Mouse (Mus musculus) embryonic fibroblast, embryonic 13.5 days (primary cell): Measurements from ENCODE around the gene Acvr2a.

Source experiments
- CTCF ChIP-seq: IDR thresholded peaks from 2 replicates; pipeline ENCODE4 v1.5.1; 2011; ENCODE audit warnings: mild to moderate bottlenecking, control low read depth, low read length, moderate library complexity, borderline replicate concordance; ENCODE audit not compliant: insufficient read depth
- POLR2A ChIP-seq: IDR thresholded peaks from 2 replicates; pipeline ENCODE4 v1.6.1; 2011; ENCODE audit warnings: low read depth, mild to moderate bottlenecking, control low read depth, low read length, moderate library complexity

GRCm38 (mm10) chr2:48950252-48950315, 136.2 kb downstream of the Acvr2a start, which contains the start of gene Orc4:
- no peak for TF ChIP-seq POLR2A
- no peak for TF ChIP-seq CTCF
